Comparison of ENCODE assay signal across 7 mouse cellular contexts in genomic region chr9:69397760-69398452, GRCm38 (mm10). TPM values are rescaled to one million over a fixed set of nuclear protein-coding genes. Genes with fewer than 3 reads are reported as not detected.
DNase-seq lines count a peak whose midpoint lies in the region; ATAC-seq and TF ChIP-seq lines count a peak whose summit lies in the region.

Gene Ice2 (plus strand): TSS chr9:69397906.

- H3K4me2 ChIP-seq in intestine, postnatal 0 days (replicated peaks; ENCODE audit: low read depth), result peak within 1 kb of the TSS; percentile 94
- H3K4me2 ChIP-seq in midbrain, embryonic 12.5 days (replicated peaks), result peak within 1 kb of the TSS; percentile 94

- H3K4me1 ChIP-seq in intestine, postnatal 0 days (replicated peaks; ENCODE audit: control insufficient read depth, insufficient read depth, low read length), result peaks cover 5% of the 10 kb centered on the region; the same call in 1 of the 2 replicates
- peaks cover 10% of the 10 kb centered on the region for H3K4me1 ChIP-seq in midbrain, embryonic 12.5 days
- peaks cover 5% of the 10 kb centered on the region; the same call in 1 of the 2 replicates for H3K4me1 ChIP-seq in small intestine, adult 2 months (ENCODE audit: control insufficient read depth, insufficient read depth, insufficient read length, low read length)

- no peaks in the 10 kb centered on the region for H3K27me3 ChIP-seq in intestine, postnatal 0 days (replicated peaks; ENCODE audit: control insufficient read depth, insufficient read depth, low read length)
- H3K27me3 ChIP-seq in midbrain, embryonic 12.5 days, result no peaks in the 10 kb centered on the region
- no peaks in the 10 kb centered on the region for H3K27me3 ChIP-seq in small intestine, adult 2 months (ENCODE audit: control insufficient read depth, insufficient read depth, low read length)

- peak; percentile 91 for ATAC-seq in intestine, postnatal 0 days
- ATAC-seq in midbrain, embryonic 12.5 days (ENCODE audit: low FRiP score, low read depth), result peak; percentile 89

- no peaks in the 10 kb centered on the region for H3K36me3 ChIP-seq in intestine, postnatal 0 days (ENCODE audit: control insufficient read depth, insufficient read depth)
- H3K36me3 ChIP-seq in midbrain, embryonic 12.5 days, result 0 out of 2 replicates have a peak, but pooled peaks cover 4% of the 10 kb centered on the region
- H3K36me3 ChIP-seq in small intestine, adult 2 months (ENCODE audit: control insufficient read depth, insufficient read depth, low read length), result no peaks in the 10 kb centered on the region

- H3K4me3 ChIP-seq in intestine, postnatal 0 days (ENCODE audit: low read depth, low read length), result peak within 1 kb of the TSS; percentile 63
- peak within 1 kb of the TSS; percentile 81 for H3K4me3 ChIP-seq in midbrain, embryonic 12.5 days
- peak within 1 kb of the TSS; percentile 98 for H3K4me3 ChIP-seq in small intestine, adult 2 months (ENCODE audit: low read depth, low read length)

- H3K9ac ChIP-seq in intestine, postnatal 0 days (ENCODE audit: low read depth, low read length), result peak within 1 kb of the TSS; percentile 84
- peak within 1 kb of the TSS; percentile 82 for H3K9ac ChIP-seq in midbrain, embryonic 12.5 days (replicated peaks)

- peak within 1 kb of the TSS; percentile 83 for H3K27ac ChIP-seq in intestine, postnatal 0 days (ENCODE audit: low read depth, low read length)
- H3K27ac ChIP-seq in midbrain, embryonic 12.5 days (replicated peaks), result peak within 1 kb of the TSS; percentile 90
- peak within 1 kb of the TSS; percentile 74 for H3K27ac ChIP-seq in small intestine, adult 2 months (ENCODE audit: insufficient read depth, low read depth, low read length)

- WGBS in intestine, postnatal 0 days, result under 1% methylated on average over 41 of the region's 53 CpGs
- WGBS in midbrain, embryonic 12.5 days, result under 1% methylated on average over 53 of the region's 53 CpGs
- WGBS in small intestine, adult 2 months, result under 1% methylated on average over 53 of the region's 53 CpGs

- peak; percentile 52 for DNase-seq in adrenal gland, adult 8-10 months
- peak; percentile 78 for DNase-seq in embryo, embryonic 11.5 days (ENCODE audit: low read depth, low spot score)
- DNase-seq in gastrocnemius, postnatal 4 days (ENCODE audit: low spot score in 2 of 2), result peak; percentile 49 to 75
- peak; percentile 76 for DNase-seq in left cerebral cortex, postnatal 4 days

- 0 out of 2 replicates have a peak, but pooled peaks have one; percentile 4 for TF ChIP-seq CTCF in intestine, postnatal 0 days (IDR thresholded peaks at IDR 0.05; ENCODE audit: low read depth)
- TF ChIP-seq CTCF in small intestine, adult 2 months (IDR thresholded peaks at IDR 0.05; ENCODE audit: extremely low read depth, insufficient read length, insufficient replicate concordance, low read depth, low read length), result no peak

- H3K9me3 ChIP-seq in intestine, postnatal 0 days (ENCODE audit: control insufficient read depth), result no peaks in the 10 kb centered on the region
- H3K9me3 ChIP-seq in midbrain, embryonic 12.5 days, result no peaks in the 10 kb centered on the region

- TF ChIP-seq POLR2A in small intestine, adult 2 months (IDR thresholded peaks at IDR 0.05; ENCODE audit: low read depth, low read length), result peak; percentile 37; the same call in 1 of the 2 replicates

- intact Hi-C loops in left cerebral cortex, postnatal 4 days (cut with DNase I), result no loop called here

RNA-seq across cellular contexts. Expression of gene Ice2, which starts in this region (rescaled TPM):
- 10 to 100 TPM; 13.9 to 22.5 (median 18.6) TPM for total RNA-seq in adrenal gland, adult 8-10 months (2022)
- total RNA-seq in gastrocnemius, postnatal 4 days (2021), result 10 to 100 TPM in 1 of 2 experiments, 1 to 10 TPM in 1; 9.5 to 11.1 TPM
- 5.0 and 5.2 TPM in 2 replicates for polyA plus RNA-seq in intestine, postnatal 0 days (2015; fragmentation: Nextera tagmentation; extraction: Ambion mirVana)
- 10 to 100 TPM; 11.7 to 14.2 TPM for total RNA-seq in left cerebral cortex, postnatal 4 days (2021)
- 18.5 and 20.0 TPM in 2 replicates for polyA plus RNA-seq in midbrain, embryonic 12.5 days (2016; fragmentation: Nextera tagmentation; extraction: Ambion mirVana)
- polyA plus RNA-seq in small intestine, adult 2 months (2012; rRNA removed), result 0.38 and 0.46 TPM in 2 replicates

Comparison
In these comparisons a context has a peak if more than half of its experiments do, and no peak if none do; other contexts are left out.
1. Peak in every context shown above with its lines: DNase-seq, ATAC-seq, H3K4me3 ChIP-seq and H3K27ac ChIP-seq.